Mouse (Mus musculus) left cerebral cortex, postnatal 14 days (tissue): ENCODE measurements at regions not wholly inside any gene's neighbourhood (a gene's known extent, or its start where the extent isn't known, plus 50 kb on each side); places are given as distances from the start of the nearest gene placed in this dataset.
A peak's percentile ranks its signal among the peaks of the same experiment; 100 is the strongest.

Source experiments
- DNase-seq, 2 experiments: peaks; one replicate each; pipeline ENCODE4 v3.0.0; 2021 to 2022; ENCODE audit warnings: low spot score in 2 of 2, mixed read lengths in 1 of 2
- intact Hi-C: fragments of 180-260 bp; cut with DNase I; formaldehyde crosslinking; loops from one replicate; pipeline ENCODE4 v1.15.1; 2025

- DNase-seq = no peak
These were observed 337.9 kb upstream of the Eif4g2 start for GRCm38 (mm10) chr7:111420698-111421097.

GRCm38 (mm10) chr7:111417735-111418134 lies 334.9 kb upstream of the Eif4g2 start:
- DNase-seq = no peak
- intact Hi-C loops = no loop called here

More at GRCm38 (mm10) chr7:111420698-111421097, 337.9 kb upstream of the Eif4g2 start:
- intact Hi-C loops = no loop called here

- DNase-seq = no peak
- intact Hi-C loops = no loop called here
These were observed 333.2 kb upstream of the Eif4g2 start for GRCm38 (mm10) chr7:111416061-111416460.

- DNase-seq = no peak
- intact Hi-C loops = no loop called here
These were observed 330.9 kb upstream of the Eif4g2 start for GRCm38 (mm10) chr7:111413745-111414144.

GRCm38 (mm10) chr7:111412957-111413356 lies 330.1 kb upstream of the Eif4g2 start:
- intact Hi-C loops = no loop called here
- DNase-seq = no peak

GRCm38 (mm10) chr7:111411386-111411960 lies 328.6 kb upstream of the Eif4g2 start:
- intact Hi-C loops = no loop called here

GRCm38 (mm10) chr7:111395972-111396371 lies 313.1 kb upstream of the Eif4g2 start:
- DNase-seq = peak; percentile 20 to 58
- intact Hi-C loops = loop anchor here (10.0 kb wide), 1 partner anchor 71 kb away; no protein-coding TSS in a partner anchor

More at GRCm38 (mm10) chr7:111411386-111411960, 328.6 kb upstream of the Eif4g2 start:
- peak; percentile 37 to 58 for DNase-seq

GRCm38 (mm10) chr7:111395111-111395510 lies 312.3 kb upstream of the Eif4g2 start:
- no peak for DNase-seq
- intact Hi-C loops = loop anchor here (10.0 kb wide), 1 partner anchor 70 kb away; no protein-coding TSS in a partner anchor

GRCm38 (mm10) chr7:111393846-111394245 lies 311.0 kb upstream of the Eif4g2 start:
- intact Hi-C loops = loop anchor here (10.0 kb wide), 1 partner anchor 69 kb away; no protein-coding TSS in a partner anchor
- DNase-seq = no peak

- DNase-seq = no peak
- intact Hi-C loops = loop anchor here (10.0 kb wide), 1 partner anchor 65 kb away; no protein-coding TSS in a partner anchor
These were observed 306.9 kb upstream of the Eif4g2 start for GRCm38 (mm10) chr7:111389690-111390089.

- DNase-seq = no peak
- intact Hi-C loops = no loop called here
These were observed 291.7 kb upstream of the Eif4g2 start for GRCm38 (mm10) chr7:111374534-111374933.

GRCm38 (mm10) chr7:111373380-111374173 lies 290.7 kb upstream of the Eif4g2 start:
- DNase-seq = no peak
- intact Hi-C loops = no loop called here

- intact Hi-C loops = no loop called here
- peak in 1 of 2 experiments; percentile 28 for DNase-seq
These were observed 287.6 kb upstream of the Eif4g2 start for GRCm38 (mm10) chr7:111370421-111370887.

GRCm38 (mm10) chr7:111368296-111369004 lies 285.6 kb upstream of the Eif4g2 start:
- intact Hi-C loops = no loop called here
- DNase-seq = no peak

GRCm38 (mm10) chr7:111366951-111367653 lies 284.3 kb upstream of the Eif4g2 start:
- intact Hi-C loops = no loop called here
- DNase-seq = no peak

GRCm38 (mm10) chr7:111365384-111365783 lies 282.6 kb upstream of the Eif4g2 start:
- intact Hi-C loops = no loop called here

GRCm38 (mm10) chr7:111363206-111363605 lies 280.4 kb upstream of the Eif4g2 start:
- intact Hi-C loops = loop anchor here (5.0 kb wide), 1 partner anchor 41 kb away; no protein-coding TSS in a partner anchor
- peak; percentile 30 to 41 for DNase-seq

More at GRCm38 (mm10) chr7:111365384-111365783, 282.6 kb upstream of the Eif4g2 start:
- no peak for DNase-seq

GRCm38 (mm10) chr7:111362646-111363045 lies 279.8 kb upstream of the Eif4g2 start:
- intact Hi-C loops = loop anchor here (5.0 kb wide), 1 partner anchor 40 kb away; no protein-coding TSS in a partner anchor

GRCm38 (mm10) chr7:111355088-111355656 lies 272.3 kb upstream of the Eif4g2 start:
- no peak for DNase-seq
- intact Hi-C loops = no loop called here

More at GRCm38 (mm10) chr7:111362646-111363045, 279.8 kb upstream of the Eif4g2 start:
- no peak for DNase-seq
